In genomic region chr8:105254152-105254965, GRCm38 (mm10) we compare ENCODE assay signal across 8 mouse cellular contexts. TPM values are rescaled to one million over a fixed set of nuclear protein-coding genes. Genes with fewer than 3 reads are reported as not detected.
DNase-seq lines count a peak whose midpoint lies in the region; ATAC-seq lines count a peak whose summit lies in the region.

No protein-coding gene starts in this region.

- intact Hi-C loops in left cerebral cortex, postnatal 10 days (cut with DNase I): no loop called here

- DNase-seq in adrenal gland, adult (ENCODE audit: inconsistent age in 2 of 2, low spot score in 1 of 2): peak; percentile 88 to 95
- peak; percentile 94 for DNase-seq in embryo, embryonic 10 days (ENCODE audit: low spot score)
- peak; percentile 96 for DNase-seq in gastrocnemius, postnatal 10 days
- peak; percentile 77 to 95 for DNase-seq in left cerebral cortex, postnatal 10 days (ENCODE audit: extremely low spot score in 1 of 2, low spot score in 2 of 2)
- peak; percentile 95 for DNase-seq in right cerebral cortex, postnatal 14 days
- peak; percentile 92 for DNase-seq in urinary bladder, postnatal 25 days (ENCODE audit: low spot score)

- ATAC-seq in inflammation-experienced regulatory T-cells, adult 6 months: peak; percentile 86
- ATAC-seq in megakaryocyte progenitor cell, adult 5-6 weeks (replicated peaks; ENCODE audit: poor library complexity): peak; percentile 88

RNA-seq across cellular contexts. Expression of gene B3gnt9, which starts 0.6 kb away (rescaled TPM):
- total RNA-seq in gastrocnemius, postnatal 10 days (2021): 1 to 10 TPM; 8.6 to 9.9 TPM
- polyA plus RNA-seq in inflammation-experienced regulatory T-cells, adult 6 months (2017; shearing (Covaris generic)): under 1 TPM; 0.51 to 0.97 (median 0.87) TPM
- 1 to 10 TPM; 3.0 to 3.8 TPM for total RNA-seq in left cerebral cortex, postnatal 10 days (2021)
- total RNA-seq in megakaryocyte progenitor cell, adult 5-6 weeks (2015): 0.22 and 0.27 TPM in 2 replicates
- 0.17 and 0.37 TPM in 2 replicates for total RNA-seq in megakaryocyte progenitor cell, adult 5-6 weeks (2017)

RNA-seq across cellular contexts. Expression of gene Tradd, which starts 10.1 kb away (rescaled TPM):
- total RNA-seq in gastrocnemius, postnatal 10 days (2021): 1 to 10 TPM; 3.3 to 4.4 TPM
- 10 to 100 TPM; 54.1 to 78.8 (median 58.2) TPM for polyA plus RNA-seq in inflammation-experienced regulatory T-cells, adult 6 months (2017; shearing (Covaris generic))
- total RNA-seq in left cerebral cortex, postnatal 10 days (2021): 1 to 10 TPM; 5.5 to 5.8 TPM
- 7.0 and 8.7 TPM in 2 replicates for total RNA-seq in megakaryocyte progenitor cell, adult 5-6 weeks (2015)
- total RNA-seq in megakaryocyte progenitor cell, adult 5-6 weeks (2017): 14.2 and 15.4 TPM in 2 replicates

RNA-seq across cellular contexts. Expression of gene Fbxl8, which starts 10.1 kb away (rescaled TPM):
- 1 to 10 TPM in 1 of 2 experiments, under 1 TPM in 1; 0.85 to 1.6 TPM for total RNA-seq in gastrocnemius, postnatal 10 days (2021)
- polyA plus RNA-seq in inflammation-experienced regulatory T-cells, adult 6 months (2017; shearing (Covaris generic)): 10 to 100 TPM; 18.5 to 24.7 (median 18.5) TPM
- total RNA-seq in left cerebral cortex, postnatal 10 days (2021): under 1 TPM; 0.58 to 0.61 TPM
- 2.3 and 3.2 TPM in 2 replicates for total RNA-seq in megakaryocyte progenitor cell, adult 5-6 weeks (2015)
- 1.2 and 2.3 TPM in 2 replicates for total RNA-seq in megakaryocyte progenitor cell, adult 5-6 weeks (2017)

RNA-seq across cellular contexts. Expression of gene Hsf4, which starts 15.2 kb away (rescaled TPM):
- under 1 TPM; 0.42 to 0.70 TPM for total RNA-seq in gastrocnemius, postnatal 10 days (2021)
- polyA plus RNA-seq in inflammation-experienced regulatory T-cells, adult 6 months (2017; shearing (Covaris generic)): under 1 TPM in 1 of 3 experiments, not detected in 2; 0.34 TPM
- total RNA-seq in left cerebral cortex, postnatal 10 days (2021): under 1 TPM; 0.34 to 0.75 TPM
- not detected in 2 replicates for total RNA-seq in megakaryocyte progenitor cell, adult 5-6 weeks (2015)
- total RNA-seq in megakaryocyte progenitor cell, adult 5-6 weeks (2017): not detected in 2 replicates

RNA-seq across cellular contexts. Expression of gene Nol3, which starts 21.6 kb away (rescaled TPM):
- 10 to 100 TPM; 22.3 to 22.8 TPM for total RNA-seq in gastrocnemius, postnatal 10 days (2021)
- under 1 TPM in 1 of 3 experiments, not detected in 2; 0.26 TPM for polyA plus RNA-seq in inflammation-experienced regulatory T-cells, adult 6 months (2017; shearing (Covaris generic))
- total RNA-seq in left cerebral cortex, postnatal 10 days (2021): 1 to 10 TPM; 3.2 to 3.5 TPM
- not detected in 2 replicates for total RNA-seq in megakaryocyte progenitor cell, adult 5-6 weeks (2015)
- total RNA-seq in megakaryocyte progenitor cell, adult 5-6 weeks (2017): 0.04 TPM in 1 of 2 replicates, not detected in the other

Comparison
In these comparisons a context has a peak if more than half of its experiments do, and no peak if none do; other contexts are left out.
1. Peak in every context shown above with its lines: DNase-seq and ATAC-seq.